Mouse (Mus musculus) adipocyte (in vitro differentiated cells): Measurements from ENCODE around the gene Suclg2.
"Not testable (repeated sequence)": the region's sequence is repeated elsewhere in the genome, so short reads cannot be mapped to it uniquely, and the experiment has no call there.

ENCODE experiments used
- DNase-seq: peaks from one replicate; pipeline ENCODE4 v3.0.0-alpha.2; 2016; ENCODE audit warnings: low spot score

Suclg2 gene

DNA sequence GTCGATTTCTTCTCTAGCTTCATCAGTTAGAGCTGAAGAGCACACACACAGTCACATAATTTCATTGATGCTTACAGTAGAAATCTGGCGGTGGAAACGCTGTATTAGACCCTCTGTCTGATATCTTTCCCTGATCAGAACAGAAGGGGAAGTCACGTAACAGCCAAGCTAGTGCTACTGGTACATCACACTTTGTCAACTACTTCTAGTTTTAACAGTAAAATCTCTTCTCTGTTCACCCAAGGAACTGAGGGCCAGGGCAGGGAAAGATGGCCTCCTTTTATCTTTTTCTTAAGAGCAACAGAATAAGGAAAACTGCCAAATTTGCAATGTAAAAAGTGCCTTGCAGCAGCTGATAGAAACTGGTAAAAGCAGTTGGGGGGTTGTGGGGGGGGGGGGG is 97.8 kb downstream of the Suclg2 start:
- no peak for DNase-seq

DNA sequence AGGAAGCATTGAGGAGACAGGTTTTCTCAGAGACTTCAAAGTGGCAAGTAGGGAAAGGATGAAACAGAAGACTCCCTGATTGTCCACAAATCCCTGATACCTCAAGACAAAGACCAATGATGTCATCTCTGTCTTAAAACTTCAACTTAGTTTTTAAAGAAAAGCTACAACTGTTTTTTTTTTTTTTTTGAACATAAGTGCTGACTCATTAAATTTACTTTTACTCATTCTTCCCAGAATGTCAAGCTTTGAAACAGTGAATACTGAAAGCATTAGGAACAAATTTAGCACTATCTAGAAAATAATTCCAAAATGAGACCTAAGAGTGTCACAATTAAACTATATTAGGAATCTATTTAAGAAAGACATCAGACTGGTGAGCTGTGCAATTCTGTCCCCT is 98.8 kb downstream of the Suclg2 start:
- DNase-seq: no peak

DNA sequence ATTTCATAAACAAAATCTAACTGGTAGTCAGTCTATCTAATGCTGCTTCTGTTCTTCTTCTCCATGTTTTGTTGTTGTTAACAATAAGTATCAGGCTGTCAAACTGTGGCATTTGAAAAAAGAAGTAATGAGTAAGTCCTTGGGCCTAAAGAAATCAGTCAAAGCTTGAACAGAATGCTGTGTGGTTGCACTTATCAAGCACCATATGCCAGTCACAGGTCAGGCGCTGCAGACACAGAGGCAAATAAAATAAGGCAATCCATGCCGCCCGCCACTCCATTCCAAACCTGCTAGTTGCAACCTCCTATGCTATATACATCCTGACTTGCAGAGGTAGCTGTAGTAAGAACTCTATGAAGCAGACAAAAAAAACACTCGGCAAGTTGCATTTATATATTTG is 100.2 kb downstream of the Suclg2 start:
- no peak for DNase-seq

DNA sequence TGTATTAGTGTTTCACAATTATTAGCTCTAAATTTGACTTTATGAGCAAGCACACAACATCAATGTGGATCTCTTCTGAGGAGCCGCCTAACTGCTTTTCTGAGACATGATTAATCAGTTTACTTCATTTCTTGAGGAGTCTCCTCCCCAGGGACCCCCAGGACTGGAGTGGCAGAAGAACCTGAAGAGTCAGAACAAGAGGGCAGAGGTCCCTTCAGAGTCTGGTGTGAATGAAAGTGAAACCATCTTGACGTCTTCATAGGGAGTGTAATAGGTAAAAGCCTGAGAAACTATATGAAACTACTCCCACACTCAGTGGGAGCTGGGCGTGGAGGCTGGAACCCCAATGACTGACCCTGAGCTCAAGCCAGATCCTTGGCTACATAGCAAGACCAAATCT is 105.4 kb downstream of the Suclg2 start:
- no peak for DNase-seq

DNA sequence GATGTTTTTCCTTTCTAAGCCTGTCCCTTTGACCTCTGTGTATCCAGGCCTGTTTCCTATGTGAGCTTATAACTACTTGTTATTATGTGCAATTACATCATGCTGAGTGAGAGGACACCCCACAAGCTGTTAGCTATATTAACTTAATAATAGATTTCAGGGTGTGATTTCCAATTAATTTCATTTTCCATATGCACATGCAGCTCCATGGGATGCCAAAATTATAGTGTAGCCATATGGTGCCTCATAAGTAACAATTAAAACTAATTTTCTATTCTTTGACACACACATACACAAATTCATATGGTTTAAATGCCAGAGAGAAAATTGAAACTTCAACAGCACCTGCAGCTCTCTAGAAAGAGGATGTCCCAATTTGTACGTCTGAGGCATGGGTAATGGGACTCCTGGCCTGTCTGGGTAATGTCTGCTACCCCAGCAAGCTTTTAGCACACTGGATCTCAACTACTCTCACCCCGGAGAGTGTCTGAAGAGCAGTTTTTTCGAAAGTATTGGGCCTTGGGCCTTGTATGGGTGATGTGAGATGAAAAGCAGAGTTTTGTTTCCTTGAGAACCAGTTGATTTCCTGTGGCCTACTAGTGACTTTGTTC is 106.1 kb downstream of the Suclg2 start:
- DNase-seq: no peak

DNA sequence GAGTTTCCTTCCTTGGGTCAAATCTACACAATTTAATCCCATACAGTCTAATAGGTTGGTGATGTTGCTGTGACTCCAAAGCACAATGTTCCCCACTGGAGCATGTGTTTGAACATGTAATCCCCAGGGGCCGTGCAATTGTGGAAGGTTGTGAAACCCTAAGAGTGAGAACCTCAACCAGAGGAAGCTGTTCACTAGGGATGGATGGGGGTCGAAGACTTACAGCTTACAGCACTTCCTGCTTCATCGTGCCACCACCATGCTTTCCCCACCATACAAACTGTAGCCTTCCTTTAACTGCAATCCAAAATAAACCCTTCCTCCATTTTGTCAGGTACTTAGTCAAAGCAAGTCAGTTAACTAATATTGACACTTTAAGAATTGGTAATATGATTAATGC is 107.5 kb downstream of the Suclg2 start:
- DNase-seq: no peak

DNA sequence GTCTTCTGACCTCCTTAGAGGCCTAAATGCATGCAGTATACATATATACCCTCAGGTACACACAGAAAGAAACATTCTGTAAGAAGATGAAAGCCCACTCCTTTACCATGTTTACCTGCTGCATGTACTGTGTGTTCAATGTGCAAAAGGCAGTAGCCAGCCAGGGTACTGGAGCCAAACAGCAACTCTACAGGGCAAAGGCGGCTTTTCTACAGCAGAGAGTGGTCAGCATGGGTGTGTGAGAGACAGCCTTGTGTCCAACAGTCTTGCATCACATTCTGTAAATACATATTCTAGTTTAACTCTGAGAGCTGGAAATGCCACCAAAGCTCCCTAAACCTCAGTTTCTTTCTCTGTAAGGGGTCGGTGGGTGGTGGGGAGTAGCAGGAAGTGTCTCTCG is 110.5 kb downstream of the Suclg2 start:
- DNase-seq: no peak

DNA sequence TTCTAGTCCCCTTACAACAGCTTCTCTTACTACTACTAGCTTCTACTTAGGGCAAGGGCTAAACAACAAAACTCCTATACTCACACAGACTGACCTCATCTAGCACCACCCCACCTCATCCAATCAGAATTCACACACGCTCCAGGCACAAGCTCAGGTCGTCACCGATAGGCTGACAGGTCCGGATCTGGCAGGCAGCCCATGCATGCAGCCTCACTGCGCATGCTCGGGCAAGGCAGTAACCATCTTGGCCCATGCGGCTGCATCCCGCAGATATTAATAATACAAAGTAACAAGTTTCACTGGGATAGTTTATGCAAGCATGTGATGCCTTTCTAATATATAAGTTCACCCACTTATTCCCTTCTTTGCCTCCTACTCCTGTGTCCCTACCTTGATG is 117.9 kb downstream of the Suclg2 start:
- DNase-seq: not testable (repeated sequence)

DNA sequence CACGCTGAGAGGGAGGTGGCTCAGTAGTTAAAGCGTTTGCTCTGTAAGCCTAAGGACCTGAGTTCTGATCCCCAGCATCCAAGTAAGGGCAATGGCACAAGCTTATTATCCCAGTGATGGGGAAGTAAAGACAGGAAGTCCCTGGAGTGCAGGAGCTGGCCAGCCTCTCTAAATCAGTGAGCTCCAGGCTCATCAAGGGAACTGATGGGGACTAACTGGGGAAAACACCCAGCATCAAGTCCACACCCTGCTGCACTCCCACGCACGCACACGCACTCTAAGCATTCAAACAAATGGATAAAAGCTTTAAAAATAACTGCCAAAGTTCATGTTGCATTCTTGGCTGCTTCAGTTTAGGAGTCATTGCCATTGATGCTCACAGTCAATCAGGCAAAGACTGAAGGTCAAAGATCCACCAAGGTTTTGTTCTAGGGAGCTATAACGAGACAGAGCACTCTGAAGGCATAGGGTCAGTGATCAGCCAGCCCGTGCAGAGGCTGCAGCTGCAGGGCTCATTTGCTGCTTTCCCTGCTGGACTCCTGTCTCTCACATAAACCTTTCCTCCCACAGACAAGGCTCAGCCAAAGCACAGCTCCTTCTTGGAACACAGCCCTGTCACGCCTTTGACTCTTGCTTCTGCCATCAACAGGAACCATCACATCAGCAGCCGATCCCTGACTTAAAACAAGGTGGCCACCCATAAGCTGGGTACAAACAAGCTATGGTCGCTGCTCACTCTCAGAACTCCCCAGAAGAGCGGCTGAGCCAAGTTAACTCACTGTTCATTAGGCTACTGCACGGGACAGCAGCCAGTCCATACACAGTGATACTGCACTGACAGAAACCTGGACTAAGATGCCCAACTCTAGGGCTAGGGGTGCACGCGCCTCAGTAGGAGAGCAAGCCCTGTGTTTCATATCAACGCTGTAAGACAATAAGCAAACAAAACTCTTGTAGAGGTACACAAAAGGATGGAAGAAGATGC is 121.5 kb downstream of the Suclg2 start:
- peak; percentile 52 for DNase-seq

DNA sequence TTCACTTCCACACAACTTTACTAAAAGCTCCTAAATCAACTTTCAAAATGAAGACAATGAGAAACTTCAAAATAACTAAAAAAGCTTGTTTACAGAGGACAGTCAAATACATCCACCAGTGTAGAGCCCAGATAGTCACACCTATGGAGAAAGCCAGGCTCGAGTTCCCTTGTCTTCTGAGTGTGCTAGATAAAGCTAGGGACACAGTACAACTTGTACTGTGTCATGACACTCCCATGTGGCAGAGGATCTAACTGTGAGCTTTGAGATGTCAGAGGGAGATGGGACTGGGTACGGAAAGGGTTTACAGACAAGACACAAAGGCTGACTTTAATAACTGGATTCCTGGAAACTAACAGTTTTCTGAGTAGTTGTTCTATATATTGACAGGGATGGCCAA is 122.7 kb downstream of the Suclg2 start:
- no peak for DNase-seq

DNA sequence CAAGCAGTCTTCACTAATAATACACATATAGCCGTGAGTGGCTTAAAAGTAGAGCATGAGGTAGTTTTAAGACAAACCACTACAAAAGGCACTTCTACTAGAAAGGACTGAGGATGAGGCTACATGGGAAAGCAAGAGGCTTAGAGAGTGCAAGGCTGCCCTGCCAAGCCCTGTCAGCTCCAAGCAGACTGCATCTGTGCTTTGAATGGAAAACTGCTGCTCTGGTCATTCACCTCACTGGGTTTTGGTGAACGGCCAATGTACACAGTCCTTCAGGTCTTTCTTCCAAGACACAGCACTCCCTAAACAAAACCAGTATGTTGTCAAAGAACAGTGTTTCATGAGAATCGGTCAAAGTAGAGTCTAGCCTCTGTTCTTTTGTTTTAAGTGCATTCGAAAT is 124.4 kb downstream of the Suclg2 start:
- DNase-seq: no peak

DNA sequence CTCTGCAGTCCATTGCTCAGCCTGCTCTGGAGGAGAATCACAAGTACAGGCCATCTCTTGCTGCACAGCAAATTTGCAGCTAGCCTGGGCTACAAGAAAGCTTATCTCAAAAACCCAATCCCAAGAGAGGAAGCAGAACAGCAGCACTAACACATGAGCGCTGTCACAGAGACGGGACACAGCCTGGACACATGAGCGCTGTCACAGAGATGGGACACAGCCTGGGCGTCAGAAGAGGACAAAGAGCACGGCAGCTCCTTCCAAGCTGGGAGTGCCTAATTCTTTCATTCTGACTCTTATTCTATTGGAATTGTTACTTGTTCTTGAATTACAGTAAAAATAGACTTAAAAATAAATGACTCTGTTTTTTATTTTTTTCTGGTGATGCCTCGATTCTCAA is 126.2 kb downstream of the Suclg2 start:
- no peak for DNase-seq

DNA sequence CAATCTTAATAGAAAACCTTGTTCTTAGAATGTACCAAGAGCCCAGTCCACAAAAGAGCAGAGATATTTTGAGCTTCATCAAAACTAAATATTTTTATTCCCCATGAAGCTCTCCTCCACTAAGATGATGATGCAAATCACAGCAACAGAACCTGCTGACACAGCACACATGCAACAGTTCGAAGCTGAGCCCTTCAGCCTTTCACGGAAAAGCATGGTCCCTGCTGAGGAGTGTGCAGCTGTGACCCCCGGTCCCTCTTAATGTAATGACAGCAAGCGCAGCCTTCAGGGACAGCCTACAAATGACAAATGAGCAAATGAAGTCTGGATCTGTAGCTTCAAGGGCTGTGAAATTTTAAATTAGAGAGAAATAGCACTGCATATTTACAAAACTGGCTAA is 128.1 kb downstream of the Suclg2 start:
- no peak for DNase-seq

DNA sequence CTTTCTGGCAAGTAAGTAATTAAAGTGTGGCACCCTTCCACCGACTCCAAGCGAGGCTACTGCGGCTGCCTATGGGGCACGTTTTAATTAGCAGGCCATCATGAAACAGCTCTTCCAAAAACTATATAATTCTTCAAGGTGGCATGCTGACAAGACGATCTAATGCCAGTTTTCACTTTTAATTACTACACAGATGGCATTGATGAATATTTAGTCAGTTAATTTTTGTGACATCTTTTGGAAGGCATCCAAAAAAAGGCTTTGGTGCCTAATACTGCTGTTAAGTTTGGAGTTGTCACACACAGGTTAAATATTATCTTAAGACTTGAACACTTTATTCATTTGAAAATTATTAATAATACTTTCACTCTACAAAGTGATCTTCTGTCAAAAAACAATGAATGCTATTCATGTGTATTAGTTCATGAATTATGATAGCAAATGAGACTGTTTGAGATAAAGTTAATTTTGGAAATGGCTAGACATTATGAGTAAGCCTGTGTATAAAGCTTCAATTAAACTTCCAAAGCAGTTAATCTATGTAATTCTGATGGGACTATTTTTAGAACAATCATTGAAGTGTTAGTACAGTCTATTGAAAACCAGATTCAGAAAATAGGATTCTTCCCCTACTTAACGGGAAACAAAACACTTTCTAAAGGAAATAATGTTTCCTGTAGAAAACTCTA is 131.3 kb downstream of the Suclg2 start:
- DNase-seq: no peak

DNA sequence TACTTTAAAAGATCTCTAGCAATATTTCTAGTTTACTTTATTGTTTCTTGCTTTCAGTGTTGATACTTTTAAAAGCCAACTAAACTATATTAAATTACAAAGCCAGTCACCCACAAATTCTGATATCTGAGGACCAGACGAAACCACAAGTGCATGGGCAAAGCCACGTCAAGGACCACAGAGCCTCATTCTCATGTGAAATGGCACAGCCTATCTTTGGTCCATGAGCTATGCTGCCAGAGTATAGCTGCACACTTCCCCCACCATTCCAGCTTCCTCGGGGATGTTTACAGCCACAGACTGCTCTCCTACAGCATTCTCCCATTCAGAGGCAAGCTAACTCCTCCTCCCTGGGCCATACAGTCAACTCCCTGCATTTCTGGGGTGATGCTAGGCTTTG is 136.7 kb downstream of the Suclg2 start:
- DNase-seq: no peak

DNA sequence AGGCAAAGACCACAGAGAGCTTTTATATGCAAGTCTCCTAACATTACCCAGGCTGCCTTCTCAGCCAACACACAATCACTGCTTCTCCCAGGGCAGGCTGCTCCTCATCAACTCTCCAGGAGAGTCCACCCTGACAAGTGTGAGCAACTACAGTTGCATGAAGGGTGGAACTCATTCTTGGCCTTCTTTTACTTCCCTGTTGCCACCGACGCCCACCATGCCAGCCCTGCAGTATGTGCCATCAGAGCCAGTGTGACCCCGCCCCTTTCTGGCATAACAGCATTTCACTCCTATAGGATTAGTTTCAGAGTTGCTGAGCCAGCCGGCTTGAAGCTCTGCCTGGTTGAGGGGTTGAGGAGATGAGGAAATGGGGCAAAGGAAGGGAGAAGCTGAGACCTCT is 138.8 kb downstream of the Suclg2 start:
- no peak for DNase-seq

DNA sequence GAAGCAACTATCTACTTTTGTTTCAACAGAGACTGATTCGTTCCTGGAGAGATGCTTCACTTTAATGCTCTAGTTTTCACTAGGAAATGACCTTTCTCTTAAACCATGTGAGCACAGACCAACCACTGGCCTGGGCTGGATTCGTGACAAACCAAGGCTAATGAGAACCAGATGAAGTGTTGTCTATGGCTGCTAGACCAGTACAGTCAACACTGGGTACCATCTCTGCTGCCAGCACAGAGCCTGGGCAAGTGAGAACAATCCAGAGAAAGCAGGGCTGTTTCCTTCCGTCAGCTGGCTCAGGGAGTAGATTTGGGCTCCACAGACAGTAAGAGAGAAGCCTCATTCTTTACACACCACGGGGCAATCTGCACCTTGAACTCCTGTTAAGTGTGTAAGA is 143.1 kb downstream of the Suclg2 start:
- peak; percentile 49 for DNase-seq

DNA sequence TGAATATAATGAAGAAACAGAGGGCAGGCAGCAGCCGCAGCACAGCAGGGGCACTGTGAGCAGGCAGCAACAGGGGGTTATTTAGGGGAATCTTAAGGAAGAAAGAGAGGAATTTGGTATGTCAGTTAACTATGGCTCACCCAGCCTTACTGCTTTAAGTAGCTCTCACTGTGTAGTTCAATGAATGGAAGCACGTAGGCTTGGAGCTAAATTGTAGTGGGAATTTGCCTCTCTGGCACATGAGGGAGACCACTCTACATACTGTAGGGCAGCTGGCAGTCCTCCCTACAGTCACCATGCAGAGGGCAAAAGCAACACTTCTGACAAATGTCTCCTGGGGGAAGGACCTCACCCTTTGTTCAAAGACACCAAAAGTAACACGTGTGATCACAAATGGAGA is 143.7 kb downstream of the Suclg2 start:
- DNase-seq: no peak

DNA sequence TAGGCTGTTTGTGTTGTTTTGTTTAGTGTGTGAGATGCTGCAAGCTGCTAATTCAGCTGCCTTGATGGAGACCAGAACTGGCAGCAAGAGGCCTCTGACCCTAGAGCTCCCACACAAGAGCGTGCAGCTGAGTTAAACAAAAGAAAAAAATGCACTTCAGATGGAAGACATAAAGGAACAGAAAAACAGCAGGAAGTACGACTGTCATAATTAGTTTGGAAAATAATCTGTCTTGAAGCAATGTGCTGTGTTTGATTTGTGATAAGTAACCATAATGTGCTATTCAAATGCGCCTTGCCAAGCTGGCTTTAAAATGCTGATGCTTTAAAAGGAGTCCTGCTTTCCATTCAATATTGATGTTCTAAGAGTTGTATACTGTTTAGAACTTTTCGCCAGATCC is 144.2 kb downstream of the Suclg2 start:
- no peak for DNase-seq

DNA sequence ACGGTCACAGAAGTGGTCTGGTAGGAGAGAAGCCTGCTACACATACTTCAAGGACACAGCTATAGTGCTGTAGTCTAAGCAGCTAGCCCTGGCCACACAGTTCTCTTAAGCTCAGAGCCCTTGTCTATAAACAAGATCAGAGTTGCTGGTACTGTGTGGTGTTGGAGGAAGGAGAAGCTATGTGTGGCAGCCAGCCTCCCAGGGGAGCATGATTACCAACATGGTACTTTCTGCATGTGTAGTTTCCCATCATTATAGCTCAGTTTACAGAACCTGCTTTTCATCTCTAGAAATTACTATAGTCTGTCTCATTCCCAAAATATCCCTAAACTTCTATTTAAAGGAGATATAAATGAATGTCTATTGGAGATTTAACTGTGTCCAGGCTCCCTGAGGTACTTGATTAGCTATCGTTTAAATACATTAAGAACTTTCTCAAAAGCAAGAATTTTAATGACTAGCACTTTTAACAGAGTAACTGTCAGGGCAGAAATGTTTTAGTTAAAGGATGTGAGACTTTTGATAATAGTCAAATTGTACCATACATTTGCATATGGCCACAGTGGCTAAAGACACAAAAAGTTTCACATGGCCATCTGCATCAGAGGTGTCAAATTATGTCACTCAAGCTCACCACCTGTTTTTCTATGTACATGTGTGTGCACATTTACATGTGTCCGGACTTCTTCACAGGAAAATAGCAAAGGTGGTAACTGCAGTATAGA is 145.4 kb downstream of the Suclg2 start:
- no peak for DNase-seq

DNA sequence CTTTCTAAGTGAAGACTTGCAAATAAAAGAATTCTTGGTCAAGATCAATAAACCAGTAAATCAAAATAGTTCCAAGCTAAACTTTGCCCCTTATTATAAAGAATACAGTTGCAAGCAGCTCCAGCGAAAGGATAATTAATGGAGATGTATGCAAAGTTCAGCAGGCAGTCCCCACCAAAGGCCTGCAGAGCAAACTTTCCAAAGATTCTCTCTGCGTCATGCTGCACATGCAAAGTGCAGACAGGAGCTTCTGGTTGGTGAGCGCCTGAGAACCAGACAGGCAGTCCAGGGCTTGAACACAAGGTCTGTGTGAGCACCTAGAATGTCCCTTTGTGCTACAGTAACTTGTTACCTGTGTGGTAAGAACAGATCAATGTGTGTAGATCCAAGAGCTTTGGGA is 147.0 kb downstream of the Suclg2 start:
- DNase-seq: no peak

DNA sequence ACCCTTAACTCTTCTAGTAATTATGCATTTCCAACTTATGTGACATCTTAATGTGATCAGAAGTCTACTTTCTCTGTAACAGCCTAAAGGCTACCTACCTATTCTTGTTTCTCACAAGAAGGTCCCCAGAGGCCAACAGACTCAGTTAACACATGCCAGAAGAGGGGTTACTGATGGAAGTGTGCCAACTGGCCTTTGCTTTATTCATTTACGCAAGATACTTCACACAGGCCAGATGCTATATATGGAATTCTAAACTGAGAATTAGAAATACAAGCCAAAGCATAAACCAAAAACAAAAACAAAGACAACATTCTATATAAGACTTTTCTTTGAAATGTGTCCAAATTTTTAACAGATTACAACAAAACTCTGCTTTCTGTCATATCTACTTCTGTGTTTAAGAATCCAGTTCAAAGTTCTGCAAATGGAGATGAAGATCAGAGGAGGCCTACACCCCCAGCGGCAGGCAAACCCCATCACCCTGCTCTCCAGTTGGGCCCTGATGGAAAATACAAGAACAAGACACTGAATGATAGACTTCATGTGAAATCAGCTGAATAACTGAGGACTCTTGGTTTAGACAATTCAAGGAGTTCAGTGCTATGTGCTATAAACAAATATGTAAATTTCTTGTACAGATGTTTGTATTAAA is 155.1 kb downstream of the Suclg2 start:
- no peak for DNase-seq
